Mouse (Mus musculus) natural killer cell, adult 2 months (primary cell): ENCODE results near the gene Naaladl2.
"Not testable (repeated sequence)": the region's sequence is repeated elsewhere in the genome, so short reads cannot be mapped to it uniquely, and the experiment has no call there.

Source experiments
- DNase-seq, 2 experiments: peaks; one replicate each; pipeline ENCODE4 v3.0.0; 2022; ENCODE audit warnings: low spot score in 2 of 2

Gene Naaladl2

GRCm38 (mm10) chr3:24321489-24322405, 822.3 kb downstream of the Naaladl2 start:
- DNase-seq, result no peak

DNA sequence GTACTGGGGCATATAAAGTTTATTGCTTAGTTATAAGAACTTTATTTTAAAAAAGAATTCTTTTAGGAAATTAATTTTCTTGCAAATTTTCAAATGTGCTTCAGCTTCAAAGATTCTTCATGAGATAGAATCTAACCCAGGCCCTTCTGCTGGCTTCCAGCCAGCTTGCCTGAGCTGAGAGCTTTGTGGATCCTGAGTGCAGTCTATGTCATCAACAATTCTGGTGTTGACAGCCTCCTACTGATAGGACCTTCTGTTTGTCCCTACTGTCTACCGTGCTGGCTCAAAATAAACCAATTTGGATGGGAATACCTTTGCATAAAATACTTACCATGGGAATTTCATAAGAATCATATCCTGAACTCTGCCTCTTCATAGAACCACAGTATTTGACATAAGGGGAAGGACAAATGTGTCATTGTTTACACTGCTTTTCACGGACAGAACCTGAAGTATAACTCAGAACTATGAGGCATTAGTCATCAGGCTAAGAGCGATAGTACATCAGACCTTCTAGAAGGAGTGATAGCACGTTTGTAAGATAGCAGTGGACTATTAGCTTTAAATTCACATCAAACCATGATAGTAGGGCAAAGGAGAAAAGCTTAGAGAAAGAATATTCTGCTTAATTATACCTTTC, 829.3 kb downstream of the Naaladl2 start:
- no peak for DNase-seq

- DNase-seq, result no peak
Measured at GRCm38 (mm10) chr3:24225418-24225817, 918.6 kb downstream of the Naaladl2 start.

GRCm38 (mm10) chr3:24217476-24217875, 926.6 kb downstream of the Naaladl2 start:
- no peak for DNase-seq

GRCm38 (mm10) chr3:24166531-24166930, 977.5 kb downstream of the Naaladl2 start:
- no peak for DNase-seq

DNA sequence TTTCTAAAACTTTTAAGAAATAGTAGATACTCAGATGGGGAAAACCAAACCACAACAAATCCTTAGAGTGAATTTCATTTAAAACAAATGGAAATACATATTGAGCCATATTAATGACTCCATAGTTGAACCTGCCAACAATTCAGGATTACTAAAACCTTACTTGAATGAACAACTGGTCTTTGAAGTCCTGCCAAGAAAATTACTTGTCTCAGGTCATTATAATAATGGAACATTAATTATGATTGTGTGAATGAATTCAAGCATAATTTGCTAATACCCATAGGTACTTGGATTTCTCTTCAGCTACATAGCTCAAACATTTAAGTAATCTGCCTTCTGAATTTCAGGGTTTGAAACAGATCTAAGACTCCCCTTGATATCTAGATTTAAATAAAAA, 980.1 kb downstream of the Naaladl2 start:
- no peak for DNase-seq

DNA sequence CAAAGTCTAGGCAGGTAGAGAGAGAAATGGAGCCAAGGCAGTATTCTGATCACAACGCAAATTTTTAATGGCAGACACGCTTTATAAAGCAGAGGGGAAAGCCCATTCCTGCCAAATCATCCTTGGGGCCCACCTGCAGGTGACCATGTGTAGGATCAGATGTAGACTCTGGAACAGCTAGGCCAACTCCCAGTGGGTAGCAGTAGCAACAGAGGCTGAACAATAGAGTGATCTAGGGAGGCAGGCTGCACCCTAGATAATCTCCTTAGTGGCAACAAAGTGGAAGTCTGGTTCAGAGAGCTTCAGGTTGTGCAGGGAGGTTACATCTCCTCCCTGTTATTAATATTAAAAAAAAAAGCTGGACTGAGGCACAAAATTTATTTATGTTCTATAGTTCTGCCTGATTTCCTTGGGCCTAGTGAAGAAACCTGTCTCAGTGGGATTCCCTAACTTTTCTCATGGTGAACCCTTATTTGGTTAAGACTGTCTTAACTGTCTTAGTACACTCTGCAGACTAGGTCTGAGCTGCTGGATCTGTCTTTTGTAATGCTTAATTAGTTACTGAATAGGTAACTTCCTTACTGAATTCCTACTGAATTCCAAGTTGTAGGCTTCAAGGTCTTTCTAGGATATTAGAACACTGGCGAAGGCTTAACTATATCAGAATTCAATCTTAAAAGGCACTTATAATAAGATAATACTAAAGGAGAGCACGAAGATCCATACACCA, 992.8 kb downstream of the Naaladl2 start:
- DNase-seq, result not testable (repeated sequence)

DNA sequence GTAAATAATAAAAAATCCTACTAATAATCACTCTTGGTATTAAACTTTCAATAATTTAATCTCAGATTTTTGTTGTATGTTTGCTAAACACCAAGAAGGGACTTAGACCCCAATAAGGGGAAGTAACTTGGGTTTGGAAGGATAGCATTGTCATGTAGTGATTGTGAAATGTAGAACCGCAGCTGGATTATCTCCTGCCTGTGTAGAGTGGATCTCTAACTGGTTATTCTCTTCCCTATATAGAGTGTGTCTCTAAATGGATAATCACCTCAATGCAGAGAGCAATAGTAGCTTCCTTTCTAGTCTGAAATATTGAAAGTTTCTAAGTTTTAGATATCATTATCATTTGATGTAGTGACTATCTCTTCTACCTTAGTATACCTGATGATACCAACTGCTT, 1001.3 kb downstream of the Naaladl2 start:
- no peak for DNase-seq

- DNase-seq, result no peak
Measured at GRCm38 (mm10) chr3:24138002-24138401, 1006.1 kb downstream of the Naaladl2 start.

DNA sequence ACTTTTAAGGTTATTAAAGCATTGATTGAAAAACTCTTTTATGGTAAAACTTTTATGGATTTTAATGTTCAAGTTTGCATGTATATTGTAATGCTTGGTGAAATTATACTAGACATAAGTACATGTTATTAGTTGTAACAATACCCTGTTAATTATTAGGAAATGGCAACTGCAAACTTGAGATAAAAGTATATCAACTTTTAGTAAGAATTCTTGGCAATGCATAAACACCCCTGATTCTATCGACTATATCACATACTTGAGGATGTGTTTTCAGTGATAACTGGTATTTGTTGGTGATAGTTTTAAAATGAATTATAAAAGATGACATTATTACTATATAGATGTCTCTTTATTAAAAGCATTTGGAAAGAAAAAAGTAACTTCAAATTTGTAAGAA, 1017.9 kb downstream of the Naaladl2 start:
- DNase-seq, result no peak

- no peak for DNase-seq
Measured at GRCm38 (mm10) chr3:24124034-24124433, 1020.0 kb downstream of the Naaladl2 start.

- no peak for DNase-seq
Measured at GRCm38 (mm10) chr3:24118136-24118535, 1025.9 kb downstream of the Naaladl2 start.

DNA sequence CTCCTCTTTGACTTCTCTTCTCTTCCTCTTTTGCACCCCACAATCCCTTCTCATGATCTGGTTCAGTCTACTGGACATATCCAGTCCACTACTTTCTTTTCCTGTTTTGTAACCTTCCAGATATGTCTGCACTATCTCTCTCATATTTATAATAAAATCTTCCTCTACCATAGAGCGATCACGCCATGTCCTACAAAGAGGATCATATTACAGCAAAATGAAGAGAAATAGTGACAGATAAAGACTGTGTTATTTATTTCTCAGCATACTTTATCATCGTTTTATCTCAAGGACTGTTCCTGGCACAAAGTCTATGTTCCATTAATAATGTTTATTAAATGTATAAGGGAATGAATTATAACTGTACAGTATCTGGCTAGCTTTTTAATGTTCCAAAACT, 1029.2 kb downstream of the Naaladl2 start:
- no peak for DNase-seq

GRCm38 (mm10) chr3:24113360-24113759, 1030.7 kb downstream of the Naaladl2 start:
- no peak for DNase-seq

- DNase-seq, result no peak
Measured at GRCm38 (mm10) chr3:24106391-24106790, 1037.7 kb downstream of the Naaladl2 start.

DNA sequence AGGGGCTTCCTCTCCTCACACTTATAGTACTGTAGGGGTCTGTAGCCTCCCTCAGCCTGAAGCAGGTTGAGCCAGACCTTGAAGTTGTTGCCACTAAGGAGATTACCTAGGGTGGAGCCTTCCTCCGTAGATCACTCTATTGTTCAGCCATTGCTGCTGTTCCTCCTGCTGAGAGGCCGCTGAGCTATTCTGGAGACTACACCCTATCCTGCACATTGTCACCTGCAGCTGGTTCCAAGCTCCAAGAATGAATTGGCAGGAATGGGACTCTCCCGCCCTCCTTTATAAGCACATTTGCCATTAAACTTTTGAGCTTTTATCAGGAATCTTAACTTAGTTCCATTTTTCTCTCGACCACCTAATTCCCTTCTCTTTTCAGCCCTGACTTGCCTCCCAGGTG, 1064.3 kb downstream of the Naaladl2 start:
- DNase-seq, result no peak

DNA sequence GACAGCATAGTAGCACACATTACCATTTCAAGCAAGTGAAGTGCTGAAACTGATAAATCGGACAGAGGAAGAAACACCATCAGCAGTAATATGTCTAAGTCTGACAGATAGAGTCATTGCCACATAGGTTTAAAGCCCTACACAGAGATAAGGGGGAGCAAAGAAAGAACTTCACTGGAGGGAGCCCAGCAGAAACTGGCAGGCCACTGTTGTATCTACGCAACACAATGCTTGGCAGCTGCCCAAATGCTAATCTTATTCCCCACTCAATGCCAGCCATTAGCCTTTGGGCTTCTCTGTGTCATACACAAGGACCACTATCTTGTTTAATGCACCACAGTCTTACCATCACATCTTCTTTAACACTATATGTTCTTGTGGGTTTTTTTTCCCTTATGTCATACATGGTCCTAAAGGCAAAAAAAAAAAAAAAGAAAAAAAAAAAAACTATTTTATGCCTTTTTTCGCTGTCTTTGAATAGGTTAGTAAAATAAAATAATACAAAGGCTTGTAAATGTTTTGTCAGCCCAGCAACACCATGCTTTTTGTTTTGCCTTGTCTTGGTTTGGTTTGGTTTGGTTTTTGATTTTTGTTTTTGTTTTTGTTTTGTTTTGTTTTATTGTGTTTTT, 1072.8 kb downstream of the Naaladl2 start:
- DNase-seq, result no peak

DNA sequence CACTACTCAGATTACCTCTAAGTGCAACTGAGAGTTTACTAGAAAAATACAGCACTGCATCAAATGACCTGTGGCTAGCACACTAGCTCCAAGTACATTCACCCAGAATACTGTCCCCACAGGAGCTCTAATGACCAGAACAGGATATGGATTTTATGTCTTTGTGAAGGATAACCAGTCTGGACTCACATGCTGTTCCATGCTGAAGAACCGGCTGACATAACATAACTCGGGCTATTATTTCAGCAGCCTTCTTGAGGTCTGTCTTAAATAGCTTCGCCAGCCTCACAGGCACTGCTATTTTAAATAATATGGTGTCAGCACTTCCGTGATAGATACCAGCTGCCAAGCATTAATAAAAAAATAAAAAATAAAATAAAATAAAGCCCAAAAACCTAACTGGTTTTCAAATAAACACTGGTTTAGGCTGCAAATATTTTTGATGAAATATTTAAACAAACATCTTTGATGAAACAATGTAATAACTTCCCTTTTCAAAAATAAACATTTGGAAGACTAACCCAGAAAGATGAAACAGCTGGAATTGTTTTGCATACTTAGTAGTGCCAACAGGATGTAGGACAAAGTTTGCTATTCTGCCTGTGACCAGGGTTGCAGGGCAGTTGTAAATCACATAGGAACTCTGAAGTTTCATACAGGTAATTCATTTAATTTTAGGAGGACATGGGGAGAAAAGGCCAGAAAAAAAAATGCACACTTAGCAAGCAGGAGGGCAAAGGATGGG, 1073.5 kb downstream of the Naaladl2 start:
- no peak for DNase-seq

- DNase-seq, result no peak
Measured at GRCm38 (mm10) chr3:24048217-24048616, 1095.8 kb downstream of the Naaladl2 start.

DNA sequence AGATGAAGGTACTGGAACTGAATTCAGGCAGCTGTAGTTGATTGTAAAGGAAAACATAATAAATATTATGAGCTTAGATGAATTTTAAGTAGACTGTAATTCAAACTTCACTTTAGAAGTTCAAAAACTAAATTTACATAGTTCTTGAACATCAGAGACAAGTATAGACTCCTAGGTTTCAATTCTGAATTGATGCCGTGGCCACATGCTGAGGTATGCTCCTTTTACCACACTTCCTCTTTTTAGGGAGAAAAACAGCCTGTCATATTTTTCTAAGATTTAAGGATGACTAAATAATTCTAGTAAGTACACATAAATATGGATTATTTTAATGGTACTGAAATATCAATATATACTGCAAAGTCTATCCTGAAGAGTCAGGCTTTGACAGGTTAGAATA, 1142.3 kb downstream of the Naaladl2 start:
- no peak for DNase-seq

DNA sequence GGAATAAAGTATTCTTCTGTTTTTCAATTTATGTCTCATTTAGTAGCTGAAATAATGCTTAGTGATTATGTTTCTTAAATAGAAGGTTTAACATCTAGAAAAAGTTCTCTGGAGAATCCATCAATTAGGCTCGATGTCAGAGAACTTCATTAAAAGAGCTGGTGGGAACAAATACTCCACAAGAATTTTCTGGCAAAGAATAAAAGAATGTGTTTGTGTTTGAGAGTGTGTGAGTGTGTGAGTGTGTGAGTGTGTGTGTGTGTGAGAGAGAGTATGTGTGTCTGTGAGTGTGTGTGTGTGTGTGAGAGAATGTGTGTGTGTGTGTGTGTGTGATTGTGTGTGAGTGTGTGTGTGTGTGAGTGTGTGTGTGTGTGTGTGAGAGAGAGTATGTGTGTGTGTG, 1170.3 kb downstream of the Naaladl2 start:
- DNase-seq, result no peak
